Mouse (Mus musculus): ENCODE results near the gene Calhm5. TPM values are rescaled to one million over a fixed set of nuclear protein-coding genes. Genes with fewer than 3 reads are reported as not detected.

Calhm5 gene
- total and polyA plus RNA-seq, 2 experiments = 0.04 to 0.18 TPM

DNA sequence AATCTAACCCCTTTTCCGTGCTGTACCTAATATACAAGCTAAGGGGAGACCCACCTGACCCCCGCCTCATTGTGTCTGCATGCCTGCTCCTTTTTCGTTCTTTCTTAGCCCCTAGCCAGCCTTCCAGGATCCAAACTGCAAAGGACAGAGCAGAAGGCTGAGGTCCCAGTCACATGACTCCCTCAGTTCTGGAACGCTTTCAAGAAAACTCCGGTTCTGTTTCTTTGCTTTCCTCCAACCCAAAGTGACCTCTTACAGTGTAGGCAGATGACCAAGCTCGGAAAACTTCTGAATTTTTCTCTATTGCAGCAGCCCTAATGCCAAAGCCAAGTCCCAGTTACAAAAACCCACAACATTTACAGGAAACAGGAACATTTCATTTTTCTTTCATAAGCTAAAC, 32.1 kb upstream of the Calhm5 start:
- Histone ChIP-seq H3K9ac (ENCODE audit: low read depth, low read length) (no peak overlapping the region), H3K27me3 (ENCODE audit: control insufficient read depth, insufficient read depth, low read length) (no peaks in the 10 kb centered on the region), H3K4me1 (ENCODE audit: control insufficient read depth, insufficient read depth, low read length) (peaks cover 12% of the 10 kb centered on the region), H3K4me3 (ENCODE audit: insufficient read depth, low read depth, low read length) (no peak overlapping the region), H3K27ac (replicated peaks; ENCODE audit: insufficient read depth, low read depth, low read length) (peak overlapping the region; percentile 80), H3K36me3 (ENCODE audit: control insufficient read depth, insufficient read depth, low read length) (no peaks in the 10 kb centered on the region), H3K79me2 (ENCODE audit: control insufficient read depth, insufficient read depth, low read length) (no peaks in the 10 kb centered on the region)
- WGBS = 26% methylated on average over 6 of the region's 6 CpGs
- no peak for TF ChIP-seq POLR2A (IDR thresholded peaks at IDR 0.05; ENCODE audit: extremely low read depth, insufficient read depth, low read length)
- TF ChIP-seq CTCF (IDR thresholded peaks at IDR 0.05; ENCODE audit: low read depth, low read length) = no peak
- DNase-seq (ENCODE audit: extremely low read depth, low read depth, low spot score) = peak; percentile 87

DNA sequence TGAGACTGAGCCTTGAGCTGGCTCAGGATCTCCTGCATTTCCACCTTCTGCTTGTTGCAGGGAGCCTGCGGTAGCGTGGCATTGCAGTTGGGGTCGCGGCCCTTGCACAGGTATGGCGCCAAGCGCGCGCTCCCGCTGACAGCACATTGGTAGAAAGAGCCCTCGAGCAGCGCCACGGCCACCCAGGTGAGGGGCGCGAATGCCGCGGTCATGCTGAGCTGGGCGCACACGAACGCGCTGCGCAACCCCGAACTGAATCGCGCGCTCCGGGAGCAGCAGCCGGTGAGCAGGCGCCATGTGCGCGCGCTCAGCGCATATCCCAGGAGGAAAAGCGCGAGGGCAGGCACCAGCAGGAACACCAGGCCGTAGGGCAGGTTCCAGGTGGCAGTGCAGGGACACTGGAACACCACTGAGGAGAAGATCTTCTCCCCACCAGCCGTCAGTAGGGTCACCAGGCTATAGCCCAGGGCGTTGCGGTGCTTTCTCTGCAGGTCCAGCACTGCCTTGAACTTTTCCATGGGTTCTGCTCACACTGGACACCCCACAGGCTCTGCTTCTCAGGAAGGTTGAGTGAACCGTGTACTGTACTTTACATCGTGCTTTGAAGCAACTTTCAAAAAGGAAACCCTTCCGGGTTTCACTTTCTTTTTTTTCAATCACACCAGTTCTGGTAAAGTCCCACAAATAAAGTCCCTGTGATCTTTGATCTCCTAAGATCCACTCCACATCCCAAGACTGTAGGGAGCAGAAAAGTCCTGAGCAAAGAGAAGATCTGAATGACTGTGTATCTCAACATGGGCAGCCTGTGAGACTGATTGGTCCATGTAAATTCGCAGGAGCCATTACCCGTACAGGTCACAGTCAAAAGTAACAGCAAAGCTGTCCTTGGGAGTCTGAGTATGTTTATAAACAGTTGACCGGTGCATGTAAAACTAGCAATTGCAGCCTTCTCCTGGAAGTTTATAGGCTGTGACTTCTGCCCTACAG, 31.4 kb upstream of the Calhm5 start, which contains the start of gene Calhm6:
TSS of gene Calhm6 (minus strand) at position 593 of the 987 bp plus-strand sequence.
- H3K79me2 ChIP-seq (ENCODE audit: control insufficient read depth, insufficient read depth, low read length) = no peaks in the 10 kb centered on the region
- H3K4me3 ChIP-seq (ENCODE audit: insufficient read depth, low read depth, low read length) = peak within 1 kb of the TSS; percentile 85
- TF ChIP-seq POLR2A (IDR thresholded peaks at IDR 0.05; ENCODE audit: extremely low read depth, insufficient read depth, low read length) (no peak), CTCF (IDR thresholded peaks at IDR 0.05; ENCODE audit: low read depth, low read length) (0 out of 2 replicates have a peak, but pooled peaks have one; percentile 24)
- peak within 1 kb of the TSS; percentile 80 for H3K27ac ChIP-seq (replicated peaks; ENCODE audit: insufficient read depth, low read depth, low read length)
- no peaks in the 10 kb centered on the region for H3K36me3 ChIP-seq (ENCODE audit: control insufficient read depth, insufficient read depth, low read length)
- peak within 1 kb of the TSS; percentile 90 for H3K9ac ChIP-seq (ENCODE audit: low read depth, low read length)
- peaks cover 12% of the 10 kb centered on the region for H3K4me1 ChIP-seq (ENCODE audit: control insufficient read depth, insufficient read depth, low read length)
- peak; percentile 52 for DNase-seq (ENCODE audit: extremely low read depth, low read depth, low spot score)
- WGBS = 7% methylated on average over 44 of the region's 44 CpGs
- H3K27me3 ChIP-seq (ENCODE audit: control insufficient read depth, insufficient read depth, low read length) = no peaks in the 10 kb centered on the region

DNA sequence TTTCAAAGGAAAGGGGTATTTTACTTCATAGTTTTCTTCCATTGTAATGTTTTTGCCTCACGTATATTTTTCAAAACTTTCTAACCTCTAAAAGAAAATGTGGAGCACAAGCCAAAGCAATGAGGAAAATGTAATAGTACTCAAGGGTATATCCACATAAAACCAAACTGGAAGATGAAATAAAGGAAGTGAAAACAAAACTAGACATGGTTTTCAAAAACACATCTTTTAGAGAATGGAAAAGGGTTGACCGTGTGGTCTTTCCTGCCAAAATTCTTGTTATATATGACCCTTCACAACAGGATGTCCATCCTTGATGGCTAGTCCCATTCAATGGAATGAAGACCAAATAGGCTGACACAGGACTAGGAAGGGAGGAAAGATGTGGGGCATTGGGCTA, 22.1 kb upstream of the Calhm5 start:
- 86% methylated on average over 2 of the region's 2 CpGs for WGBS
- Histone ChIP-seq H3K27me3 (ENCODE audit: control insufficient read depth, insufficient read depth, low read length) (no peaks in the 10 kb centered on the region), H3K27ac (replicated peaks; ENCODE audit: insufficient read depth, low read depth, low read length) (no peak overlapping the region), H3K4me1 (ENCODE audit: control insufficient read depth, insufficient read depth, low read length) (no peaks in the 10 kb centered on the region), H3K9ac (ENCODE audit: low read depth, low read length) (no peak overlapping the region), H3K79me2 (ENCODE audit: control insufficient read depth, insufficient read depth, low read length) (no peaks in the 10 kb centered on the region), H3K36me3 (ENCODE audit: control insufficient read depth, insufficient read depth, low read length) (no peaks in the 10 kb centered on the region), H3K4me3 (ENCODE audit: insufficient read depth, low read depth, low read length) (no peak overlapping the region)
- DNase-seq (ENCODE audit: extremely low read depth, low read depth, low spot score) = no peak
- TF ChIP-seq CTCF (IDR thresholded peaks at IDR 0.05; ENCODE audit: low read depth, low read length) = no peak
- TF ChIP-seq POLR2A (IDR thresholded peaks at IDR 0.05; ENCODE audit: extremely low read depth, insufficient read depth, low read length) = no peak

DNA sequence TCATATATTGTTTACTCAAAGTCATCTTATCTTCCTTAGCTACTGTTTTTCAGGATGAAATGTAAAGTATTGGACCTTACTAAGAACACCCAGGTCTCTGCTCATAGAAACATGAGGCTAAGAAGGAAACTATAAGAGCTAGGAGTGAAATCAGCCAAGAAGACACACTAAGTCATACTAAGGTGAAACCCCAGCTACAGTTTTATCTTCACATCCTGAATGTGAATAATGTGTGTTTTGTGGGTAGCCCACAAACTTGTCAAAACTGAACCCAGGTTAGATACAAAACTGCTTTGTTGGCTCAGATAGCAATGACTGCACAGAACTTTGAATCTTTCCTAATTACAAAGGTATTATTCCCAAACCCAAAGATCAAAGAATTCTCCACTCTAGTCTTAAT, 21.5 kb upstream of the Calhm5 start:
- no peaks in the 10 kb centered on the region for H3K79me2 ChIP-seq (ENCODE audit: control insufficient read depth, insufficient read depth, low read length)
- H3K4me1 ChIP-seq (ENCODE audit: control insufficient read depth, insufficient read depth, low read length) = no peaks in the 10 kb centered on the region
- no peaks in the 10 kb centered on the region for H3K27me3 ChIP-seq (ENCODE audit: control insufficient read depth, insufficient read depth, low read length)
- TF ChIP-seq POLR2A (IDR thresholded peaks at IDR 0.05; ENCODE audit: extremely low read depth, insufficient read depth, low read length) = no peak
- no peak for TF ChIP-seq CTCF (IDR thresholded peaks at IDR 0.05; ENCODE audit: low read depth, low read length)
- H3K36me3 ChIP-seq (ENCODE audit: control insufficient read depth, insufficient read depth, low read length) = no peaks in the 10 kb centered on the region
- H3K9ac ChIP-seq (ENCODE audit: low read depth, low read length) = no peak overlapping the region
- H3K27ac ChIP-seq (replicated peaks; ENCODE audit: insufficient read depth, low read depth, low read length) = no peak overlapping the region
- no peak for DNase-seq (ENCODE audit: extremely low read depth, low read depth, low spot score)
- H3K4me3 ChIP-seq (ENCODE audit: insufficient read depth, low read depth, low read length) = no peak overlapping the region

DNA sequence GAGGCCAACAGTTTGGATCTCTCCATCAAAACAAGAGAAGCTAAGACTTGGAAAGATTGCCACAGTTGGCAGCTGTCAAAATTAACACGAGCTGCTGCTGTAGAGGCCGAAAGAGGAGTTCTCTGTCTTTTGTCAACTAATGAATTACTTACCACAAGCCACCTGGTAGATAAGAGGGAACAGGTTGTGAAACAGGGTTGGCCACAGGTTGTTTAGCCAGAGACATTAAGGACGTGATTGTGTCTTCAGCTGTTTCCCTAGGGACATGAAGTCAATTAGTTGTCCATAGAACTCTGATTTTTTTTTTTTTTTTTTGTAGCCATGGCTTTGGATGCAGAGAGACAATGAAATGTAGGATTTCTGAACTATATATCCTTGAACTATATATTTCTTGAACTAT, 20.8 kb upstream of the Calhm5 start:
- H3K79me2 ChIP-seq (ENCODE audit: control insufficient read depth, insufficient read depth, low read length) = no peaks in the 10 kb centered on the region
- no peak for DNase-seq (ENCODE audit: extremely low read depth, low read depth, low spot score)
- 60% methylated on average over 3 of the region's 3 CpGs for WGBS
- H3K27me3 ChIP-seq (ENCODE audit: control insufficient read depth, insufficient read depth, low read length) = no peaks in the 10 kb centered on the region
- no peak overlapping the region for H3K9ac ChIP-seq (ENCODE audit: low read depth, low read length)
- no peak overlapping the region for H3K27ac ChIP-seq (replicated peaks; ENCODE audit: insufficient read depth, low read depth, low read length)
- no peak for TF ChIP-seq POLR2A (IDR thresholded peaks at IDR 0.05; ENCODE audit: extremely low read depth, insufficient read depth, low read length)
- no peak for TF ChIP-seq CTCF (IDR thresholded peaks at IDR 0.05; ENCODE audit: low read depth, low read length)
- no peaks in the 10 kb centered on the region for H3K4me1 ChIP-seq (ENCODE audit: control insufficient read depth, insufficient read depth, low read length)
- no peak overlapping the region for H3K4me3 ChIP-seq (ENCODE audit: insufficient read depth, low read depth, low read length)
- no peaks in the 10 kb centered on the region for H3K36me3 ChIP-seq (ENCODE audit: control insufficient read depth, insufficient read depth, low read length)

Measured in liver, adult 2 months (tissue).